Mouse (Mus musculus) heart, postnatal 4 days (tissue): Measurements from ENCODE around the gene Lhfpl4. TPM values are rescaled to one million over a fixed set of nuclear protein-coding genes. Genes with fewer than 3 reads are reported as not detected.
A peak's percentile ranks its signal among the peaks of the same experiment; 100 is the strongest.

ENCODE experiments used
- DNase-seq: peaks from one replicate; pipeline ENCODE4 v3.0.0; 2021
- total RNA-seq, 2 experiments: library from RNA; stranded (reverse); gene quantifications; 2 replicates each; pipeline ENCODE4 v1.2.3; 2021

The Lhfpl4 gene
- total RNA-seq = under 1 TPM; 0.50 to 0.61 TPM

- DNase-seq = no peak
These were observed at the start of gene Lhfpl4 for GRCm38 (mm10) chr6:113194841-113195595. Gene Lhfpl4, minus strand, starts transcription at chr6:113195384.

DNA sequence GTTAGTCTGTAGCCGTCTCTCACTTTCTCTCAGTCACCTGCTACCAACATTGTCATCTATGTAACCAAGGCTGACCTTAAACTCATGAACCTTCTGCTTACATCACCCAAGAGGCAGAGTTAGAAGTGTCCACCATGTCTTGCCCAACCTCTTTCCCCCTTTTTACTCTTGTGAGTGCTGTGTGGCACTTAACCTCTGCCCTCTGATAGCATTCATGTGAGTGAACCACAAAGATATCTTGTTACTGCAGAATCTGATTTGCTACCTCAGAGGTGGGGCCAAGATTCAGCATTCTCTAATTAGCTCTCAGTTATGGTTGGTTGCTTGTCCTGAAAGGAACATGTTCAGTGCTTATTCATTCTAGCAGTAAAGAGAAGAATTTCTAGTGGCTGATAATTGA is 47.6 kb upstream of the Lhfpl4 start:
- no peak for DNase-seq

DNA sequence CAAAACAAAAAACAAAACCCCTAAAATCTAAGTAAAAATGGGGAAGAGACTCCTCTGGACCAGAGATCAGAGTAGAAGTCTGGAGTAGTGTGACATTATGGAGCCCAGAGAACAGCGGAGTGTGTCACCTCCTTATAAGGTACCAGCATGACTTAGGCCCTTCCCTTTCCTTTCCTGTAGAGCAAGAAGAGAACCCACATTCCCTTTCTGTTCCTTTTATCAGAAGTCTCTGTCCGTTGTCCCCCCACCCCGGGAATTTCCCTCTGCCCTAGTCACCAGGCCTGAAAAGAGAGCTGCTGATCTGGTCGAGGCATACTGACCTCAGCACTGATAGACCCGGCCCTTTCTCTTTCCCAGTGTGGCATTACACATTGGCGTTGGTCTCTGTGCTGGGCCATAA is 43.3 kb upstream of the Lhfpl4 start:
- no peak for DNase-seq

GRCm38 (mm10) chr6:113237542-113238270 is 42.5 kb upstream of the Lhfpl4 start, which contains the start of gene Mtmr14:
Gene Mtmr14, plus strand, starts transcription at chr6:113237843.
- peak; percentile 99 for DNase-seq

- no peak for DNase-seq
These were observed 40.0 kb upstream of the Lhfpl4 start for GRCm38 (mm10) chr6:113235141-113235540.

GRCm38 (mm10) chr6:113226705-113227104 is 31.5 kb upstream of the Lhfpl4 start:
- DNase-seq = no peak

GRCm38 (mm10) chr6:113225798-113226197 is 30.6 kb upstream of the Lhfpl4 start:
- no peak for DNase-seq

DNA sequence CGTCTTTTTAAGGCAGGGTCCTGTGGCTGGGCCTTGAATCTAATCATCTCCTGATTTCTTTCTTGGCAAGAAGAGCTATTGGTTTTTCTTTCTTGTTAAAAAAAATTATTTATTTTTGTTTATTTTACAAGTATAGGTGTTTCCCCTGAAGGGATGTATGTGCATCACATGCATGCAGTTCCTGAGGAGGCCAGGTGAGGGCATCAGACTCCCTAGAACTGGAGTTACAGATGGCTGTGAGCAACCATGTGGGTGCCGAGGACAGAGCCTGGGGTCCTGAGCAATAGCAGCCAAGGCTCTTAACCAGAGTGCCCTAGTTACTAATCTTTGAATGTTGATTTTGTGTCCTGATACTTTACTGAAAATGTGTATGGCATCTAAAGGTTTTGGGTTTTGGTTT is 21.1 kb upstream of the Lhfpl4 start:
- DNase-seq = no peak

DNA sequence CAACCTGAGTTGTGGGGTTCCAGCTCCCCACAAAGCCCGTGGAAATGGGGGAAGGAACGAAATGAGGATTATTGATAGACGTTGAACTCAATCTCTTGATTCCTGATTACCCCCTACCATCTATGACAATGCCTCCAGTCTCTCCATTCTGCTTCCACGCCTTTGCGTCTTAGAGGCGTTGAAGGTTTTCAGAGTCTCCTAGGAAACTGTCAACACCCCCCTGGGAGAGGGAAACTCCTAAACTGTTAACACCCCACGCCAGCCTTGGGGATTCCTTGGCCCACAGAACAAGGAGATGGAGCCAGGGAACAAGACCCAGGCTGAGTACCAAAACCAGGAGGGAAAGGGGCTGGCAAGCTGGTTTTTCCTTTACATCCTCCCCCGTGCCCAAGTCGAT is 410 bp upstream of the Lhfpl4 start:
- DNase-seq = no peak

DNA sequence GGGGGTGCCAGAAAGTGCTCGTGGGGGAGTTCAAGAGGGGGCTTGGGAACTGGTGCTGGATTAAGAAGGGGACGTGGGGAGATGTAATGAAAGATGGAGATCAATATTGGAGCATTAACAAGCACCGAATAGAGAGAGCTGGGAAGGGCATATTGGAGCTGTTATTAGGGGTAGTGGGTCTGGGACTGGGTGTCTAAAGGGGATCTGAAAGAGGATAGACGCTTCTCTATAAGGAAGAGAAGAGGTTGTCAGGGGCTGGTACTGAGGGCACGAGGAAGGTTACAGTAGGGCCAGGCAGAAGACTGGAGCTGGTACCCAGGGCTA is 705 bp downstream of the Lhfpl4 start:
- no peak for DNase-seq

DNA sequence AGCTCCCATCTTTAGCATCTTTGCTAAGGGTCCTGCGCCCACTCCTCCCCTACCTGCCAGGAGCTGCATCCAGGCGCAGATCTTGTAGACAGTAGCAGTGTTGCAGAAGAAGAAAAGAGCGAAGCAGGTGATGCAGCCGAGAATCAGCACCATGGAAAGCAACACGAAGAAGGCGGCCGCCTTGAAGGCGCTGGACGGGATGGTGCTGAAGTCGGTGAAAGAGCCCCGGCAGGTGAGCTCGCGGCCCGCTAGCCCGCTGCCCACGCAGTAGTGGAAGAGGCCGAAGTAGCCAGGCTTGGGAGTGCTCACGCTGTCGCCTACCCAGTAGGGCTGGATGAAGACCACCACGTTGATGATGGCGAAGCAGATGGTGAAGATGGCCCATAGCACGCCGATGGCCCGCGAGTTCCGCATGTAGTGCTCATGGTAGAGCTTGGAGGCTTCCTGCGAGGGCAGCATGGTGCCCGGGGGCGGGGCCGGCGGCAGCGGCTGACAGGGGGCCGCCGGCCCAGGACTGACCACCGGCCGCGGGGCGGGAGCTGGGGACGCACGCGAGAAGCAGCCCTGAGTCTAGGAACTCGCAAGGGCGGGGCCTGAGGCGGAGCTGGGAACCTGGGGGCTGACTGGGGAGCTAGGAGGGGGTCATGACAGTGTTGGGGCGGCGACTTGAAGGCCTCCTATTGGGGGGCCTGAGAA is 1.3 kb downstream of the Lhfpl4 start:
- peak; percentile 58 for DNase-seq

DNA sequence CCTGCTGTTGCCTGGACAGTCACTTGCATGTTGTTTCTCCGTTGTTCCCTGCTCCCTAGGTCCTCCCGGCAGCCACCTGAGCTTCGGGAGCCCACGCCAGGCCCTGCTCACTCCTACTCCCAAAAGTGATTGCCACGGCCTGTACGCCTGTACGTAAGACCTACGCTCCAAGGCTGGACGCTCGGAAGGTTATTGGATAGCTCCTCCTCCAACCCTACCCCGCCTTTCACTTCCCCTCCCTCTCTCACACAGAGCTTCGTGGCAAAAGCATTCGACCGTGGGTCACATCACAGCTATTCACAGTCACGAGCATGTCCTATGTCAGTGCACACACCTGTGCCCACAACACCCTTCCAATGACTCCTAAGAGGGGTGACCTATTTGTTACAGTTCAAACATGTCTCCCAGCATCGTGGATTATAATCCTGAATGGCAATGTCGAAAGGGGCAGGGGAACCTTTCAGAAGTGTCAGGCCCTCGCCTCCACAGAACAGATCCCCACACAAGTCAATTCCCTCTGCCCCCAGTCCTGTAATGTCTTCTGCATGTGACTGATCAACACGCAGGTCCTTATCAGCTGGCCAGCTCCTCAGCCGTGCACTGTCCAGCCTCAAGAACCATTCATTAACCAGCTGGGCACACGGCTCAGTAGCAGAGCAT is 10.2 kb downstream of the Lhfpl4 start:
- no peak for DNase-seq

DNA sequence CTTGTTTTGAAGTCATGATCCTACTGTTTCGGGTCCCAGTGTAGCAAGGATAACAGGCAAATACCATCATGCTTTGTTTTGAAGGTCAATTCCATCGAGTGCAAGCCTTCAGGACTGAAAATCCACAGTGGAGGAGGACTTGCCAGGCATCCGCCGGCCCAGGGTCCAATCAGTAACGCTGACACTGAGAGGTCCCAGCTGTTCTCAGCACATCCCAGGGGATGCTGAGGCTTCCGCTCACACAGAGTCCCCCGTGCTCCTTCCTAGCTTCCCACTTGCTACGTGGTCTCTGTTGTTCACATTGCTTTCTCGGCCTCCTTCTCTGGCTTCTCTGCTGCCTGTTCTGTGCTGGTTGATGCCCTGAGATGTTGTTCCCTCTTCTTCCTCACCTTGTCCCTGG is 11.0 kb downstream of the Lhfpl4 start:
- peak; percentile 59 for DNase-seq

DNA sequence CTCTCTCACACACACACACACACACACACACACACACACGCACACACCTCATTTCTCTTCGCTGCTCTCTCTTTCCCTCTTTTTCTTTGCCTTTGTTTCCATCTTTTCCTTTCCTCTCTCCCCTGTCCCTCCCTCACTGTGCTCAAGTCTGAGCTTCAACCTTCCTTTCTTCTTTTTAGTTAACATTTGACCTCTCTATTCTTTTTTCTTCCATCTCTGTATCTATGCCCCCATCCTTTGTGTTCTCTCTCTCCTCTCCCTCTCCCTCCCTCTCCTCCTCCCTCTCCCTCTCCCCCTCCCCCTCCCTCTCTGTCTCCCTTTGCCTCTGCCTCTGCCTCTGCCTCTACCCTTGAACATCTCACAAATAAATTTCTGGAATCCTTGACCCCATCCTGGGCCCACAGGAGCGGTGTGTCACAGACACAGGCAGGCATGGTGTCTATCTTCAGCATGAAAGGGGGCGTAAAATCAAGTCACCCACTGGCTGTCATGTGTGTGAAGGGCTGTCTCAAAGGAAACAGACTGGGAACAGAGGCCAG is 15.9 kb downstream of the Lhfpl4 start:
- no peak for DNase-seq

- no peak for DNase-seq
These were observed 16.6 kb downstream of the Lhfpl4 start for GRCm38 (mm10) chr6:113178286-113179194.

DNA sequence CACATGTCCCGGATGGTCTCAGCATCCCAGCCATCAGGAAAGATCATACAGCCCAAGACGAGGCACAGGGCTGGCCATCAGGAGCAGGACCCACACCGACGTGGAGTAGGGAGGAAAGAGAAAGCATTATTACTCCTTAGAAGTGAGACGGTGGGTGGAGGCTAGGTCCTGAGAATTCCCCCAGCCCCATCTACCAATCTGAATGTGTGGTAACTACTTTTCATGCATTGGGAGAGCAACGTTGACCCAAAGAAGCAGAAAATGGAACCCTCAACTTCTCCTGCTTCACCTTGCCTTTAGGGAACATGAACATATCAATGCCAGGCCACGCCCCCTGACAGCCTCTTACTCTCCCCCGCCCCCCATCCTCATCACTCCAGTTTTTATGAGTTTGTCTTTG is 18.6 kb downstream of the Lhfpl4 start:
- DNase-seq = no peak

- no peak for DNase-seq
These were observed 19.7 kb downstream of the Lhfpl4 start for GRCm38 (mm10) chr6:113175469-113175868.

GRCm38 (mm10) chr6:113172568-113172967 is 22.6 kb downstream of the Lhfpl4 start:
- peak; percentile 79 for DNase-seq

- DNase-seq = no peak
These were observed 23.2 kb downstream of the Lhfpl4 start for GRCm38 (mm10) chr6:113172011-113172410.

GRCm38 (mm10) chr6:113170651-113171050 is 24.5 kb downstream of the Lhfpl4 start:
- no peak for DNase-seq

DNA sequence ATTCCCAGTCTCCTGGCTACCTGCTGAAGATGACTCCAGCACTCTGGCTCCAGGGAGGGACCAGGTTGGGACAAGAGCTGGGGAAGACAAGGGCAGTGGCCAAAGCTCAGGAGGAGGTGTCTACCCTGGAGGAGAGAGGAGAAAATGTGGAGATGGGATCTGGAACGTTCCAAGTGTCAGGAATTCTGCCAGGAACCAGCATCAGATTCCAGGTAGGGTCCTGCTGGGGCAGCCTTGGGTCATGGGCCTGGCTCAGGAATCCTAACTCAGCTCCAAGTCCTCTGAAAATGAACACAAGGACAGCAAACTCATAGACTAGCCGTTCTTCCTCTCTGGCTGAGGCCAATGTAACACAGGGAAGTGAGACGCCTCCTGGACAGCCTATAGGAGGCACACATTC is 25.3 kb downstream of the Lhfpl4 start:
- DNase-seq = no peak
